Mouse (Mus musculus) bone marrow, adult 2 months (tissue): ENCODE data around the gene F830045P16Rik.
A peak's percentile ranks its signal among the peaks of the same experiment; 100 is the strongest.

ENCODE experiments used
- CTCF ChIP-seq: fragments of 200-500 bp; IDR thresholded peaks from 2 replicates; pipeline ENCODE4 v1.5.1; 2011; ENCODE audit warnings: low read length, control low read depth; ENCODE audit not compliant: control insufficient read depth, insufficient read depth
- POLR2A ChIP-seq: fragments of 200-500 bp; IDR thresholded peaks from 2 replicates; pipeline ENCODE4 v1.6.1; 2011; ENCODE audit warnings: low read depth, mild to moderate bottlenecking, control low read depth, low read length, borderline replicate concordance; ENCODE audit not compliant: control insufficient read depth

DNA sequence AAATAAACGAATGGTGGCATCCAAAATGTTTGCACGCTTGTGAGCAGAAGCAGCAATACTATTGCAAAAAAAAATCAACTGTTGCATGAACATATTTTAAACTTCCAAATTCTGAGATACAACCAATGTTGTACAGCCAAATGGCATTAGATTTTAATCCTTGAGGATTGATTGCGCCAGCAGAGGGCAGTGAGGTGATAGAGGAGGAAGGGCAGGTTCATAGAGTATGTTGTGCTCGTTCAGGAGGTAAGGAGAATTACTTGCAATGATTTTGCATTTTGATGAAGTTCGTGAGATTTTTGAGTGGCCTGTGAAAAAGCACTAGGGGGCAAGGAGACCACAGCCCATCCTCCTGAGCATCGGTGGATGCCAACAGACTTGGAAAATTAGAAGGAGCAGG is 33.8 kb downstream of the F830045P16Rik start:
- TF ChIP-seq CTCF = peak; percentile 45
- no peak for TF ChIP-seq POLR2A
